Mouse (Mus musculus) stomach, postnatal 0 days (tissue): ENCODE measurements at regions not wholly inside any gene's neighbourhood (a gene's known extent, or its start where the extent isn't known, plus 50 kb on each side); places are given as distances from the start of the nearest gene placed in this dataset.

Experiments used
- CTCF ChIP-seq: IDR thresholded peaks from 2 replicates; pipeline ENCODE4 v1.5.1; 2016; ENCODE audit warnings: antibody characterized with exemption, low read depth, mild to moderate bottlenecking, moderate library complexity
- EP300 ChIP-seq: optimal IDR thresholded peaks from 2 replicates; pipeline ENCODE3; 2016; ENCODE audit warnings: antibody characterized with exemption

GRCm38 (mm10) chr15:18399724-18400123, 419.0 kb upstream of the Cdh10 start:
- 0 out of 2 replicates have a peak, but pooled peaks have one; percentile 18 for TF ChIP-seq CTCF
- TF ChIP-seq EP300, result no peak
